14 mouse cellular contexts compared by ENCODE assay signal in genomic region chr10:90696687-90697086, GRCm38 (mm10).
DNase-seq lines count a peak whose midpoint lies in the region; ATAC-seq and TF ChIP-seq lines count a peak whose summit lies in the region.
"Had no signal": no experiment of that assay in that cellular context is flagged by ENCODE, and none has a peak within 500 bp of the region (broad histone marks: within the 10 kb centered on the region; RNA-seq: fewer than 3 reads in every experiment).

No protein-coding gene starts in this region.

- no peaks in the 10 kb centered on the region for H3K36me3 ChIP-seq in midbrain, postnatal 0 days (ENCODE audit: insufficient read depth, low read length)
- H3K36me3 ChIP-seq: hindbrain, embryonic 13.5 days; limb, embryonic 12.5 days had no signal

- 81% methylated on average over 5 of the region's 5 CpGs for WGBS in midbrain, postnatal 0 days

- H3K4me3 ChIP-seq in midbrain, postnatal 0 days (ENCODE audit: low read depth, low read length): no peak overlapping the region
- H3K4me3 ChIP-seq: hindbrain, embryonic 13.5 days; limb, embryonic 12.5 days had no signal

- H3K9ac ChIP-seq in midbrain, postnatal 0 days (replicated peaks; ENCODE audit: low read length, poor library complexity, severe bottlenecking): no peak overlapping the region
- H3K9ac ChIP-seq: forebrain, postnatal 0 days; hindbrain, embryonic 13.5 days; limb, embryonic 12.5 days had no signal

- 0 out of 2 replicates have a peak overlapping the region, but pooled peaks have one; percentile 6 for H3K27ac ChIP-seq in midbrain, postnatal 0 days (ENCODE audit: low read depth, low read length)
- H3K27ac ChIP-seq: hindbrain, embryonic 13.5 days; limb, embryonic 12.5 days; stomach, postnatal 0 days had no signal

- DNase-seq in frontal cortex, adult 2 months (ENCODE audit: extremely low spot score in 1 of 2, low spot score in 1 of 2): peak; percentile 71 to 82
- DNase-seq in frontal cortex, postnatal 14 days (ENCODE audit: low spot score in 2 of 2): no peak
- DNase-seq in right cerebral cortex, adult 18-20 months: peak; percentile 84
- DNase-seq in right cerebral cortex, postnatal 14 days: no peak
- DNase-seq in cerebellum, postnatal 14 days: peak; percentile 65 to 66
- peak; percentile 40 for DNase-seq in midbrain, postnatal 0 days (ENCODE audit: low spot score)
- no peak for DNase-seq in layer of hippocampus, adult 9-11 months
- DNase-seq: adrenal gland, adult 2 months; forebrain, postnatal 0 days; lung, postnatal 36 days had no signal

- H3K4me1 ChIP-seq in midbrain, postnatal 0 days (ENCODE audit: insufficient read depth, low read length): peaks cover 3% of the 10 kb centered on the region; the same call in 1 of the 2 replicates
- H3K4me1 ChIP-seq: limb, embryonic 12.5 days had no signal

- no peaks in the 10 kb centered on the region for H3K9me3 ChIP-seq in midbrain, postnatal 0 days (ENCODE audit: low read length)
- H3K9me3 ChIP-seq: hindbrain, embryonic 13.5 days; limb, embryonic 12.5 days had no signal

- H3K4me2 ChIP-seq in midbrain, postnatal 0 days (ENCODE audit: low read depth, low read length, poor library complexity, severe bottlenecking): no peak overlapping the region
- H3K4me2 ChIP-seq: hindbrain, embryonic 13.5 days; limb, embryonic 12.5 days had no signal

- H3K27me3 ChIP-seq in midbrain, postnatal 0 days (ENCODE audit: insufficient read depth, low read length): no peaks in the 10 kb centered on the region
- H3K27me3 ChIP-seq: hindbrain, embryonic 13.5 days; limb, embryonic 12.5 days had no signal

- no peak for ATAC-seq in midbrain, postnatal 0 days (ENCODE audit: low FRiP score)
- no peak for ATAC-seq in inflammation-experienced regulatory T-cells, adult 6 months
- ATAC-seq: forebrain, postnatal 0 days had no signal

- TF ChIP-seq CTCF in midbrain, postnatal 0 days (IDR thresholded peaks at IDR 0.05): no peak

Comparison
In these comparisons a context has a peak if more than half of its experiments do, and no peak if none do; other contexts are left out.
1. DNase-seq: peak in frontal cortex, adult 2 months (2 of 2), right cerebral cortex, adult 18-20 months (single experiment), cerebellum, postnatal 14 days (2 of 2) and midbrain, postnatal 0 days (single experiment); none in frontal cortex, postnatal 14 days (0 of 2), right cerebral cortex, postnatal 14 days (single experiment) and layer of hippocampus, adult 9-11 months (single experiment).